Mouse (Mus musculus) bone marrow, adult 2 months (tissue): ENCODE data around the gene Efna3.
A peak's percentile ranks its signal among the peaks of the same experiment; 100 is the strongest.

Experiments used
- CTCF ChIP-seq: fragments of 200-500 bp; IDR thresholded peaks from 2 replicates; pipeline ENCODE4 v1.5.1; 2011; ENCODE audit warnings: low read length, control low read depth; ENCODE audit not compliant: control insufficient read depth, insufficient read depth
- POLR2A ChIP-seq: fragments of 200-500 bp; IDR thresholded peaks from 2 replicates; pipeline ENCODE4 v1.6.1; 2011; ENCODE audit warnings: low read depth, mild to moderate bottlenecking, control low read depth, low read length, borderline replicate concordance; ENCODE audit not compliant: control insufficient read depth

DNA sequence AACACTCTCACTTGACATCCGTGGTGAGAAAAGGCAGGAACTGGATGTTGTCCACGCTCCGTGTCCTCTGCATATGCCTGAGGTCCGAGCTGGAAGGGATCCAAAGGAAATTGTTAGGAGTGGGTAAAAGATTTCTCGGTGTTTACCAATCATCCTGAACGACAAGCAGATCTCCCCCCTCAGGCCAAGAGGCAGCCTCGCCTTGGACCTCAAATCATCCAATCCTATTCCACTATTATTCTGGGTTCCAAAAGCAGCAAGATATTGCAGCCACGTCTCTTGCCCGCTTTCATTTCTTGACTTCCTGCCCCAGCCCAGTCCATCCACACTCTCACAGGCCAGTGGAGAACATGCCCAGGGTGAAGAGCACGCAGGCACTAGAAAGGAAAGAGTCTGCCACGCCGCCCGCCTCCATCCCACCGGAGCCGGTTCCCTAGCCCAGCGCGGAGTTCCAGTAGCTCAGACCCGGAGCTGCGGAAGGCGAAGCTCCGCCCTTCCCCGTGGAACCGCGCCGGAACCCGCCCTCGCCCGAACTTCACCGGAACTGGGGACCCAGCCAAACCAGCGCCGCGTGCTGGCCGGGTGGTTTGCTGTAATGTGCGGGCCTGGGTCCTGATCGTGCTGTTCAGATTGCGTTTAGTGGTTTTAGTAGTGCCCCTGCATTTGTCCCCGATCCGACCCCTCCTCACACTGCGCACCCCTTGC is 52.6 kb downstream of the Efna3 start, which contains the start of gene Slc50a1:
- peak; percentile 25; the same call in 1 of the 2 replicates for TF ChIP-seq CTCF
- peak; percentile 80; the same call in 1 of the 2 replicates for TF ChIP-seq POLR2A
